Mouse (Mus musculus): ENCODE data around the gene Spg11.

DNA sequence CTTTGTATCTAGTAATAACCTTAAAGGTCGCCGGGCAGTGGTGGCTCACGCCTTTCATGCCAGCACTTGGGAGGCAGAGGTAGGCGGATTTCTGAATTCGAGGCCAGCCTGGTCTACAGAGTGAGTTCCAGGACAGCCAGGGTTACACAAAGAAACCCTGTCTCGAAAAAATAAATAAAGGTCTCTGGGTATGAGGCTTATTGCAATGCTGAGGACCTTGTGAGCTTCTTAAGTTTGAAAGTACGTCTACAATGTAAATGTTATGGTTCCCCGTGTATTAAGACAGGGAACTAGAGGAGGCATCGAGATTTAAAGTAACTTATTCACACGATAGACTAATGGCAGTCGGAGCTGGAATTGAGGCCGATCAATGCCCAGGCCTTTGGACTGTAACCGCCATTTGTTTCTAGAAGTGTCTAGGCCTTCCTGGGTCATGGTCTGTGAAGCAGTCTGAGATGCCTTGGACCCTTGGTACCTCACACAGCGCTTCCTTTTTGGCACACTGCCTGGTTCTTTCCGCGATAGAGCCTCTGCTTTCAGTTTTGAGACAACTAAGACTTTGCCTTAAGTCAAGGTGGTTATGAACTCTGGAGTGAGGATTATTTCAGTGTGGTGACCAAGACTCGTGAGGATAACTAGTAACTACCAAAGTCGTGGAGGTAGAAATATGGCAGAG, 30.2 kb upstream of the Spg11 start:
- TF ChIP-seq POLR2A (IDR thresholded peaks at IDR 0.05; ENCODE audit: control insufficient read depth, extremely low read depth, insufficient read depth, low read length, poor library complexity), result no peak
- TF ChIP-seq CTCF (IDR thresholded peaks at IDR 0.05; ENCODE audit: borderline replicate concordance, control insufficient read depth, extremely low read depth, insufficient read depth, low read length, poor library complexity), result no peak

Measured in thymus, adult 2 months (tissue).